In the genomic region with DNA sequence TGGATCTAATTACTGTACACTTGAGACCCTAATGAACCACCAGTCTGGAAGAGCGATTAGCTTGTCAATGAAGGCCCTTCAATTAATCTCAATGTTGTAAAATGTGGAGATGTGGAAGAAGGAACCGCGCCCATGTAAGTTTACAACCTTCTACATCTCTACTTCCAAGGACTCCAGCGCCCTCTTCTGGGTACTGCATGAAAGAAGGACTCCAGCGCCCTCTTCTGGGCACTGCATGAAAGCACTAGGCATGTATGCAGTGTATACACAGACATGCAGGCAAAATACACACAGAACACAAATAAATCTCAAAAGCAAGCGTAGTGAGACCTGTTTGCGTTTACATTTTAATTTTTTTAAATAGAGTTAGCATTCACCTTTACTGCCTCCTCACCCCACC, we compare ENCODE assay signal across 10 mouse cellular contexts. TPM values are rescaled to one million over a fixed set of nuclear protein-coding genes. Genes with fewer than 3 reads are reported as not detected.
DNase-seq lines count a peak whose midpoint lies in the region; ATAC-seq and TF ChIP-seq lines count a peak whose summit lies in the region.
"Had no signal": no experiment of that assay in that cellular context is flagged by ENCODE, and none has a peak within 500 bp of the region (broad histone marks: within the 10 kb centered on the region; RNA-seq: fewer than 3 reads in every experiment).

No protein-coding gene starts in this region.

- no peak overlapping the region for H3K27ac ChIP-seq in gastrocnemius, adult 2 months
- H3K27ac ChIP-seq in bone marrow macrophage, adult 2 months (ENCODE audit: insufficient read depth, low read depth, low read length): no peak overlapping the region
- H3K27ac ChIP-seq in intestine, embryonic 16.5 days (ENCODE audit: low read length): no peak overlapping the region
- H3K27ac ChIP-seq: limb, embryonic 13.5 days; stomach, embryonic 15.5 days had no signal

- peak; percentile 58 for TF ChIP-seq CTCF in gastrocnemius, adult 2 months (IDR thresholded peaks at IDR 0.05)
- peak; percentile 70 for TF ChIP-seq CTCF in bone marrow macrophage, adult 2 months (IDR thresholded peaks at IDR 0.05; ENCODE audit: low read depth, low read length)
- peak; percentile 50 for TF ChIP-seq CTCF in lung, adult 2 months (IDR thresholded peaks at IDR 0.05; ENCODE audit: insufficient read depth, low read length)

- ATAC-seq in intestine, embryonic 16.5 days: no peak

- H3K4me1 ChIP-seq in bone marrow macrophage, adult 2 months (ENCODE audit: control insufficient read depth, insufficient read depth, low read length): peaks cover 17% of the 10 kb centered on the region
- no peaks in the 10 kb centered on the region for H3K4me1 ChIP-seq in lung, adult 2 months (ENCODE audit: control insufficient read depth, insufficient read depth, low read length)
- no peaks in the 10 kb centered on the region for H3K4me1 ChIP-seq in intestine, embryonic 16.5 days (ENCODE audit: control insufficient read depth, insufficient read depth, low read length)
- H3K4me1 ChIP-seq: stomach, embryonic 15.5 days had no signal

- no peak overlapping the region for H3K9ac ChIP-seq in intestine, embryonic 16.5 days (ENCODE audit: low read depth, low read length)
- H3K9ac ChIP-seq: limb, embryonic 13.5 days; stomach, embryonic 15.5 days had no signal

- no peak for TF ChIP-seq POLR2A in bone marrow macrophage, adult 2 months (IDR thresholded peaks at IDR 0.05; ENCODE audit: borderline replicate concordance, low read depth, low read length)
- no peak for TF ChIP-seq POLR2A in lung, adult 2 months (IDR thresholded peaks at IDR 0.05; ENCODE audit: borderline replicate concordance, extremely low read depth, low read depth, low read length)

- no peak for DNase-seq in gastrocnemius, adult 2 months
- DNase-seq in gastrocnemius, postnatal 36 days: no peak
- DNase-seq in B cell, adult 2 months: peak; percentile 84 to 86
- no peak for DNase-seq in lung, adult 2 months
- peak; percentile 48 for DNase-seq in testis, postnatal 10 days (ENCODE audit: low spot score)
- no peak for DNase-seq in frontal cortex, postnatal 36 days (ENCODE audit: low spot score in 2 of 2)

- H3K36me3 ChIP-seq in intestine, embryonic 16.5 days (ENCODE audit: control insufficient read depth, insufficient read depth, low read length): no peaks in the 10 kb centered on the region
- H3K36me3 ChIP-seq: limb, embryonic 13.5 days; stomach, embryonic 15.5 days had no signal

- H3K4me3 ChIP-seq in gastrocnemius, adult 2 months: no peak overlapping the region
- H3K4me3 ChIP-seq in bone marrow macrophage, adult 2 months (ENCODE audit: insufficient read depth, low read length): no peak overlapping the region
- no peak overlapping the region for H3K4me3 ChIP-seq in lung, adult 2 months (replicated peaks; ENCODE audit: extremely low read depth, low read depth, low read length)
- H3K4me3 ChIP-seq in intestine, embryonic 16.5 days (ENCODE audit: low read length): no peak overlapping the region
- H3K4me3 ChIP-seq: limb, embryonic 13.5 days; stomach, embryonic 15.5 days had no signal

- H3K4me2 ChIP-seq in intestine, embryonic 16.5 days (ENCODE audit: low read depth, low read length): no peak overlapping the region
- H3K4me2 ChIP-seq: limb, embryonic 13.5 days; stomach, embryonic 15.5 days had no signal

- no peaks in the 10 kb centered on the region for H3K9me3 ChIP-seq in intestine, embryonic 16.5 days (ENCODE audit: control insufficient read depth, low read length)
- H3K9me3 ChIP-seq: limb, embryonic 13.5 days; stomach, embryonic 15.5 days had no signal

- no peaks in the 10 kb centered on the region for H3K27me3 ChIP-seq in intestine, embryonic 16.5 days (replicated peaks; ENCODE audit: control insufficient read depth, insufficient read depth, low read length)
- H3K27me3 ChIP-seq: limb, embryonic 13.5 days; stomach, embryonic 15.5 days had no signal

- WGBS in lung, adult 2 months: 89% methylated on average over 7 of the region's 7 CpGs
- WGBS in intestine, embryonic 16.5 days: 86% methylated on average over 7 of the region's 7 CpGs

- intact Hi-C loops in gastrocnemius, adult 2 months (cut with DNase I): no loop called here
- intact Hi-C loops in gastrocnemius, postnatal 36 days (cut with DNase I): no loop called here

RNA-seq across cellular contexts. Expression of a gene that starts 6.2 kb away (rescaled TPM):
- 10 to 100 TPM; 55.4 to 67.5 TPM for total RNA-seq in gastrocnemius, adult 2 months (2021)
- total RNA-seq in gastrocnemius, postnatal 36 days (2021): 10 to 100 TPM; 38.1 to 47.0 TPM
- polyA plus RNA-seq in bone marrow macrophage, adult 2 months (2012; ENCODE audit: insufficient read depth, insufficient read length, missing spikeins): 107 and 127 TPM in 2 replicates
- 45.6 and 70.0 TPM in 2 replicates for polyA plus RNA-seq in lung, adult 2 months (2012; rRNA removed)
- 64.3 and 64.9 TPM in 2 replicates for polyA plus RNA-seq in intestine, embryonic 16.5 days (2015; fragmentation: Nextera tagmentation; extraction: Ambion mirVana)

Comparison
In these comparisons a context has a peak if more than half of its experiments do, and no peak if none do; other contexts are left out.
1. DNase-seq: peak in B cell, adult 2 months (2 of 2) and testis, postnatal 10 days (single experiment); none in gastrocnemius, adult 2 months (single experiment), gastrocnemius, postnatal 36 days (0 of 2), lung, adult 2 months (single experiment) and frontal cortex, postnatal 36 days (0 of 2).
2. Peak in every context shown above with its lines, with median percentiles within 50 percentile points of each other: CTCF ChIP-seq.